Mouse (Mus musculus) ES-Bruce4 (cell line): ENCODE data around the gene Gm6793.

Experiments
- CTCF ChIP-seq: IDR thresholded peaks from one replicate; pipeline ENCODE4 v1.8.1; 2011; ENCODE audit warnings: low read depth, low read length
- POLR2A ChIP-seq: IDR thresholded peaks from one replicate; pipeline ENCODE4 v1.8.1; 2011; ENCODE audit warnings: low read length; ENCODE audit not compliant: insufficient read depth

- TF ChIP-seq POLR2A = no peak
- TF ChIP-seq CTCF = no peak
Measured at GRCm38 (mm10) chr8:112033071-112033470, 18.2 kb upstream of the Gm6793 start.
